Mouse (Mus musculus) gastrocnemius, postnatal 10 days (tissue): ENCODE data around the gene Tmem102. TPM values are rescaled to one million over a fixed set of nuclear protein-coding genes. Genes with fewer than 3 reads are reported as not detected.

ENCODE experiments used
- DNase-seq: peaks from one replicate; pipeline ENCODE4 v3.0.0; 2021; ENCODE audit warnings: mixed read lengths
- total RNA-seq, 2 experiments: library from RNA; stranded (reverse); gene quantifications; 2 replicates each; pipeline ENCODE4 v1.2.3; 2021

Gene Tmem102
- total RNA-seq, 2 experiments from 2014 or later = not detected

- no peak for DNase-seq
Measured at GRCm38 (mm10) chr11:69757303-69758089, 47.9 kb downstream of the Tmem102 start.

GRCm38 (mm10) chr11:69754701-69755100, 50.7 kb downstream of the Tmem102 start:
- DNase-seq = no peak

- DNase-seq = no peak
Measured at GRCm38 (mm10) chr11:69754233-69754632, 51.2 kb downstream of the Tmem102 start.

Other genes starting within 250 kb of the Tmem102 start
- gene Efnb3, start 245.4 kb downstream of the Tmem102 start, total RNA-seq = 1 to 10 TPM; 1.6 to 2.3 TPM
- gene Wrap53, start 225.4 kb downstream of the Tmem102 start, total RNA-seq = 1 to 10 TPM; 4.3 to 5.5 TPM
- 10 to 100 TPM; 30.9 to 41.2 TPM for gene Trp53, start 225.3 kb downstream of the Tmem102 start, total RNA-seq
- gene Atp1b2, start 199.7 kb downstream of the Tmem102 start, total RNA-seq = 100 to 1,000 TPM; 351 to 394 TPM
- gene Shbg, start 187.7 kb downstream of the Tmem102 start, total RNA-seq = under 1 TPM in 1 of 2 experiments, not detected in 1; 0.54 TPM
- 1 to 10 TPM; 5.6 to 5.7 TPM for gene Sat2, start 183.6 kb downstream of the Tmem102 start, total RNA-seq
- 10 to 100 TPM; 66.3 to 85.0 TPM for gene Fxr2, start 172.6 kb downstream of the Tmem102 start, total RNA-seq
- under 1 TPM in 1 of 2 experiments, not detected in 1; 0.32 TPM for gene Sox15, start 150.3 kb downstream of the Tmem102 start, total RNA-seq
- 10 to 100 TPM; 21.1 to 21.3 TPM for gene Mpdu1, start 143.0 kb downstream of the Tmem102 start, total RNA-seq
- 10 to 100 TPM in 1 of 2 experiments, 1 to 10 TPM in 1; 6.1 to 14.1 TPM for gene Cd68, start 139.5 kb downstream of the Tmem102 start, total RNA-seq
- gene Eif4a1, start 133.2 kb downstream of the Tmem102 start, total RNA-seq = 100 to 1,000 TPM; 216 to 234 TPM
- 10 to 100 TPM; 29.5 to 36.0 TPM for gene Senp3, start 123.5 kb downstream of the Tmem102 start, total RNA-seq
- 1 to 10 TPM; 1.6 to 2.1 TPM for gene Tnfsf13, start 119.8 kb downstream of the Tmem102 start, total RNA-seq
- gene Tnfsf12, start 109.8 kb downstream of the Tmem102 start, total RNA-seq = 10 to 100 TPM; 15.9 to 17.6 TPM
- 1 to 10 TPM; 2.9 to 4.5 TPM for gene Tnfsfm13, start 109.5 kb downstream of the Tmem102 start, total RNA-seq
- gene Polr2a, start 47.0 kb downstream of the Tmem102 start, total RNA-seq = 10 to 100 TPM; 45.9 to 49.4 TPM
- not detected for gene Slc35g3, start 43.7 kb downstream of the Tmem102 start, total RNA-seq
- 10 to 100 TPM; 21.0 to 29.3 TPM for gene Zbtb4, start 39.7 kb downstream of the Tmem102 start, total RNA-seq
- 100 to 1,000 TPM; 105 to 124 TPM for gene Chrnb1, start 9.7 kb downstream of the Tmem102 start, total RNA-seq
- gene Fgf11, start 3.8 kb downstream of the Tmem102 start, total RNA-seq = 10 to 100 TPM; 10.5 to 12.2 TPM
- gene Gm39566, start 9.7 kb upstream of the Tmem102 start, total RNA-seq = not detected
- gene Spem2, start 12.8 kb upstream of the Tmem102 start, total RNA-seq = not detected
- not detected for gene Spem1, start 16.6 kb upstream of the Tmem102 start, total RNA-seq
- gene Nlgn2, start 32.2 kb upstream of the Tmem102 start, total RNA-seq = 10 to 100 TPM; 10.3 to 15.9 TPM
- gene Tmem256, start 32.9 kb upstream of the Tmem102 start, total RNA-seq = 100 to 1,000 TPM; 121 to 122 TPM
- gene Plscr3, start 40.8 kb upstream of the Tmem102 start, total RNA-seq = 10 to 100 TPM; 25.4 to 27.9 TPM
- under 1 TPM; 0.11 to 0.31 TPM for gene Tnk1, start 53.1 kb upstream of the Tmem102 start, total RNA-seq
- gene Tmem95, start 72.4 kb upstream of the Tmem102 start, total RNA-seq = not detected
- 1 to 10 TPM; 2.3 to 3.7 TPM for gene Kctd11, start 75.8 kb upstream of the Tmem102 start, total RNA-seq
- 1 to 10 TPM in 1 of 2 experiments, under 1 TPM in 1; 0.42 to 1.0 TPM for gene Acap1, start 89.9 kb upstream of the Tmem102 start, total RNA-seq
- 1 to 10 TPM; 1.8 to 2.4 TPM for gene 2810408A11Rik, start 95.4 kb upstream of the Tmem102 start, total RNA-seq
- 10 to 100 TPM; 31.2 to 31.8 TPM for gene Neurl4, start 95.4 kb upstream of the Tmem102 start, total RNA-seq
- 10 to 100 TPM; 29.0 to 31.3 TPM for gene Gps2, start 108.3 kb upstream of the Tmem102 start, total RNA-seq
- gene Eif5a, start 116.3 kb upstream of the Tmem102 start, total RNA-seq = 100 to 1,000 TPM; 600 to 663 TPM
- gene Ybx2, start 130.2 kb upstream of the Tmem102 start, total RNA-seq = 1 to 10 TPM; 2.7 to 4.1 TPM
- gene Slc2a4, start 142.6 kb upstream of the Tmem102 start, total RNA-seq = 100 to 1,000 TPM; 128 to 165 TPM
- gene Cldn7, start 159.2 kb upstream of the Tmem102 start, total RNA-seq = under 1 TPM in 1 of 2 experiments, not detected in 1; 0.38 TPM
- gene Ctdnep1, start 175.5 kb upstream of the Tmem102 start, total RNA-seq = 100 to 1,000 TPM; 237 to 249 TPM
- 10 to 100 TPM; 46.9 to 53.2 TPM for gene Elp5, start 176.9 kb upstream of the Tmem102 start, total RNA-seq
- gene Gabarap, start 185.5 kb upstream of the Tmem102 start, total RNA-seq = 100 to 1,000 TPM; 195 to 228 TPM
- 10 to 100 TPM; 22.2 to 28.9 TPM for gene Phf23, start 190.2 kb upstream of the Tmem102 start, total RNA-seq
- 10 to 100 TPM in 1 of 2 experiments, 1 to 10 TPM in 1; 8.2 to 14.7 TPM for gene Dvl2, start 195.0 kb upstream of the Tmem102 start, total RNA-seq
- gene Acadvl, start 209.8 kb upstream of the Tmem102 start, total RNA-seq = 100 to 1,000 TPM; 217 to 254 TPM
- 10 to 100 TPM; 16.5 to 28.7 TPM for gene Dlg4, start 211.3 kb upstream of the Tmem102 start, total RNA-seq
- gene Asgr1, start 248.5 kb upstream of the Tmem102 start, total RNA-seq = under 1 TPM in 1 of 2 experiments, not detected in 1; 0.29 TPM